ENCODE assay signal across 10 mouse cellular contexts in genomic region chr17:8408589-8409295, GRCm38 (mm10). TPM values are rescaled to one million over a fixed set of nuclear protein-coding genes. Genes with fewer than 3 reads are reported as not detected.
DNase-seq lines count a peak whose midpoint lies in the region; ATAC-seq and TF ChIP-seq lines count a peak whose summit lies in the region.
"Had no signal": no experiment of that assay in that cellular context is flagged by ENCODE, and none has a peak within 500 bp of the region (broad histone marks: within the 10 kb centered on the region; RNA-seq: fewer than 3 reads in every experiment).

No protein-coding gene starts in this region.

- no peak for TF ChIP-seq POLR2A in kidney, adult 2 months (IDR thresholded peaks at IDR 0.05; ENCODE audit: low read depth, low read length)

- no peak overlapping the region for H3K27ac ChIP-seq in kidney, postnatal 0 days
- no peak overlapping the region for H3K27ac ChIP-seq in kidney, adult 2 months (ENCODE audit: insufficient read depth, low read depth, low read length)
- H3K27ac ChIP-seq in intestine, embryonic 15.5 days = no peak overlapping the region
- H3K27ac ChIP-seq in midbrain, embryonic 16.5 days (ENCODE audit: low read length) = no peak overlapping the region
- H3K27ac ChIP-seq: heart, adult 2 months had no signal

- H3K4me3 ChIP-seq in kidney, postnatal 0 days (replicated peaks; ENCODE audit: low read depth, low read length) = no peak overlapping the region
- no peak overlapping the region for H3K4me3 ChIP-seq in kidney, adult 2 months (ENCODE audit: insufficient read depth, low read depth, low read length)
- no peak overlapping the region for H3K4me3 ChIP-seq in intestine, embryonic 15.5 days (replicated peaks)
- H3K4me3 ChIP-seq in midbrain, embryonic 16.5 days (ENCODE audit: low read depth, low read length) = no peak overlapping the region
- H3K4me3 ChIP-seq: heart, adult 2 months had no signal

- H3K36me3 ChIP-seq in kidney, postnatal 0 days (ENCODE audit: insufficient read depth, low read length) = no peaks in the 10 kb centered on the region
- no peaks in the 10 kb centered on the region for H3K36me3 ChIP-seq in kidney, adult 2 months (ENCODE audit: control insufficient read depth, insufficient read depth, low read length)
- no peaks in the 10 kb centered on the region for H3K36me3 ChIP-seq in intestine, embryonic 15.5 days
- H3K36me3 ChIP-seq in midbrain, embryonic 16.5 days (ENCODE audit: control insufficient read depth, insufficient read depth, low read length) = no peaks in the 10 kb centered on the region

- no peak overlapping the region for H3K4me2 ChIP-seq in kidney, postnatal 0 days (ENCODE audit: low read length)
- H3K4me2 ChIP-seq in intestine, embryonic 15.5 days (replicated peaks) = peak overlapping the region; percentile 43
- H3K4me2 ChIP-seq in midbrain, embryonic 16.5 days (ENCODE audit: low read length) = no peak overlapping the region

- 0 out of 2 replicates have a peak, but pooled peaks cover 4% of the 10 kb centered on the region for H3K4me1 ChIP-seq in kidney, postnatal 0 days (replicated peaks; ENCODE audit: insufficient read depth, low read length)
- no peaks in the 10 kb centered on the region for H3K4me1 ChIP-seq in kidney, adult 2 months (ENCODE audit: control insufficient read depth, insufficient read depth, low read length)
- peaks cover 11% of the 10 kb centered on the region; the same call in 1 of the 2 replicates for H3K4me1 ChIP-seq in intestine, embryonic 15.5 days (replicated peaks)
- peaks cover 9% of the 10 kb centered on the region for H3K4me1 ChIP-seq in midbrain, embryonic 16.5 days (ENCODE audit: control insufficient read depth, insufficient read depth, low read length)

- TF ChIP-seq CTCF in kidney, postnatal 0 days (IDR thresholded peaks at IDR 0.05; ENCODE audit: low read depth) = no peak
- TF ChIP-seq CTCF in kidney, adult 2 months (conservative IDR thresholded peaks at IDR 0.05; ENCODE audit: insufficient read depth, insufficient read length, low read depth, low read length) = no peak

- H3K9ac ChIP-seq in kidney, postnatal 0 days (ENCODE audit: low read depth, low read length) = no peak overlapping the region
- H3K9ac ChIP-seq in intestine, embryonic 15.5 days = 0 out of 2 replicates have a peak overlapping the region, but pooled peaks have one; percentile 10
- H3K9ac ChIP-seq in midbrain, embryonic 16.5 days (ENCODE audit: low read depth, low read length) = peak overlapping the region; percentile 30; the same call in 1 of the 2 replicates

- 0 out of 2 replicates have a peak, but pooled peaks have one; percentile 38 for ATAC-seq in kidney, postnatal 0 days (replicated peaks; ENCODE audit: low FRiP score, low read depth)
- peak; percentile 73 for ATAC-seq in intestine, embryonic 15.5 days
- ATAC-seq in midbrain, embryonic 16.5 days = no peak; the same call in 1 of the 2 replicates

- peak; percentile 38 for DNase-seq in kidney, postnatal 0 days (ENCODE audit: low spot score)
- DNase-seq in kidney, adult 2 months = no peak
- peak; percentile 90 for DNase-seq in ZHBTc4 (ENCODE audit: low read depth, low spot score)
- no peak for DNase-seq in cerebellum, adult 11-12 months
- no peak for DNase-seq in cerebellum, adult 8-10 months
- DNase-seq in urinary bladder, postnatal 4 days (ENCODE audit: low spot score in 2 of 2) = no peak
- DNase-seq: heart, adult 2 months had no signal

- 9% methylated on average over 16 of the region's 16 CpGs for WGBS in kidney, postnatal 0 days
- 16% methylated on average over 16 of the region's 16 CpGs for WGBS in kidney, adult 2 months
- WGBS in intestine, embryonic 15.5 days = 5% methylated on average over 16 of the region's 16 CpGs
- 2% methylated on average over 16 of the region's 16 CpGs for WGBS in midbrain, embryonic 16.5 days

- no peaks in the 10 kb centered on the region for H3K27me3 ChIP-seq in kidney, postnatal 0 days (ENCODE audit: insufficient read depth, low read length)
- H3K27me3 ChIP-seq in kidney, adult 2 months (replicated peaks; ENCODE audit: control insufficient read depth, insufficient read depth, low read length) = no peaks in the 10 kb centered on the region
- H3K27me3 ChIP-seq in intestine, embryonic 15.5 days (replicated peaks) = no peaks in the 10 kb centered on the region
- no peaks in the 10 kb centered on the region for H3K27me3 ChIP-seq in midbrain, embryonic 16.5 days (ENCODE audit: control insufficient read depth, insufficient read depth, low read depth, low read length)

- H3K9me3 ChIP-seq in kidney, postnatal 0 days (replicated peaks; ENCODE audit: low read length) = no peaks in the 10 kb centered on the region
- H3K9me3 ChIP-seq in intestine, embryonic 15.5 days = no peaks in the 10 kb centered on the region
- no peaks in the 10 kb centered on the region for H3K9me3 ChIP-seq in midbrain, embryonic 16.5 days (replicated peaks; ENCODE audit: control insufficient read depth, low read length, poor library complexity, severe bottlenecking)

RNA-seq across cellular contexts. Expression of gene T, which starts 25.5 kb away (rescaled TPM):
- polyA plus RNA-seq in kidney, postnatal 0 days (2015; fragmentation: Nextera tagmentation; extraction: Ambion mirVana) = 0.17 TPM in 2 replicates
- polyA plus RNA-seq in kidney, adult 2 months (2012; rRNA removed) = not detected in 2 replicates
- 0.30 and 0.45 TPM in 2 replicates for polyA plus RNA-seq in intestine, embryonic 15.5 days (2015; fragmentation: Nextera tagmentation; extraction: Ambion mirVana)
- polyA plus RNA-seq in midbrain, embryonic 16.5 days (2015; fragmentation: Nextera tagmentation; extraction: Ambion mirVana) = 0.44 and 0.45 TPM in 2 replicates
- polyA plus RNA-seq: heart, adult 2 months; liver, adult 2 months had no signal

RNA-seq across cellular contexts. Expression of gene T2, which starts 53.0 kb away (rescaled TPM):
- polyA plus RNA-seq in kidney, postnatal 0 days (2015; fragmentation: Nextera tagmentation; extraction: Ambion mirVana) = 0.46 and 0.50 TPM in 2 replicates
- 0.06 TPM in 1 of 2 replicates, not detected in the other for polyA plus RNA-seq in kidney, adult 2 months (2012; rRNA removed)
- 0.13 and 0.27 TPM in 2 replicates for polyA plus RNA-seq in intestine, embryonic 15.5 days (2015; fragmentation: Nextera tagmentation; extraction: Ambion mirVana)
- 0.53 and 0.88 TPM in 2 replicates for polyA plus RNA-seq in midbrain, embryonic 16.5 days (2015; fragmentation: Nextera tagmentation; extraction: Ambion mirVana)
- polyA plus RNA-seq: liver, adult 2 months had no signal

Comparison
In these comparisons a context has a peak if more than half of its experiments do, and no peak if none do; other contexts are left out.
1. DNase-seq: peak in kidney, postnatal 0 days (single experiment) and ZHBTc4 (single experiment); none in kidney, adult 2 months (single experiment), cerebellum, adult 11-12 months (single experiment), cerebellum, adult 8-10 months (single experiment) and urinary bladder, postnatal 4 days (0 of 2).